Mouse (Mus musculus) kidney, adult 11 months (tissue): ENCODE measurements around the gene Plekhg1.

Source experiments
- DNase-seq: peaks from one replicate; pipeline ENCODE4 v3.0.0; 2022

The Plekhg1 gene

DNA sequence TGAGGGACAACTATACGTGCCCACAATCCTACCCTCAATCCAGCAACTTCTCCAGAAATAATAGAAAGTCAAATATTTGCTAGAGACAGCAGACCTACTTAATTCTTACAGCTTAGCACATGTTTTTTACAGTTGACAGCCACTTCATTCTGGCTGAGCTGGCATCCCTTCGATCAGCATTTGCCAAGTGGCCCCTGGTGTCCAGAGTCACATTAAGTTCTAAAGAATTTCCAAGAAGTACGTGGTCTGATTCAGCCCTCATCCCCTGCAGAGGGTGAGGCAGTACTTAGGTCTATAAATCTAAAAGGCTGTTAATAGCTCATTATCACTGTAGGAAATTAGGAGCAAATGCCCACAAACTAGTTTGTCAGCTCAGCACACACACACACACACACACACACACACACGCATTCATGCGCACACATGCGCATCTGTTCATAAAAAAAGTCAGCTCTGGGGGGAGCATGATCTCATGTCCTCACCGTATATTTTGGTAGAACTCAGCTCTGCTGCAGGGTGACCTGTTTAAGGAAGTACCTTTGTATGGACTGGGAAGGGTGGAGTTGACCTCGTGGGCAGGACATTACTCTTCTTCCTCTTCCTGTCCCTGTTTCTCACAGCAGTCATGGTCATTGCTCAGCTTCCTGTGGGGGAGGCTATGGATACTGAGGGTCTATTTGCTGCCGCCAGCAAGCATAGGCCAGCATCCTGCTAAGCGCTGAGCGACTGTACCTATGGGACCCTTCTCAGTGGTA, 91.6 kb downstream of the Plekhg1 start:
- DNase-seq, result peak; percentile 24

DNA sequence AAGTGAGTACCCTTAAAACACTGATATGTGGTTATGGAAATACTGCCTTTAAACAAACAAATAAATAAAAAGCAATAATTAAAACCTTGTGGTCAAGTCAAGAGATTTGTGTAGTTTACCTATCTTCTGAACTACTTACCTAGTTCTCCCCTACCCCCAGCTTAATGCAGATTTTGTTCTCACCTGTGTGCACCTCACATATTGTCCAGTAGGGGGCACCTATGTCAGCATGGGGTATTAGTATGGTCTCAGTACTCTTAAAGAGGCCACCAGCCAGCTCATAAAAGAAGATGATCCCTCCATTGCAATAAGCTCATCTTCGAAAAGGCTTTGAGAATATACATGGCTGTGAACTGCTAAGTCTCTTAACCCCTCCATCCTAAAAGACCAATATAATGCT, 93.9 kb downstream of the Plekhg1 start:
- DNase-seq, result no peak

DNA sequence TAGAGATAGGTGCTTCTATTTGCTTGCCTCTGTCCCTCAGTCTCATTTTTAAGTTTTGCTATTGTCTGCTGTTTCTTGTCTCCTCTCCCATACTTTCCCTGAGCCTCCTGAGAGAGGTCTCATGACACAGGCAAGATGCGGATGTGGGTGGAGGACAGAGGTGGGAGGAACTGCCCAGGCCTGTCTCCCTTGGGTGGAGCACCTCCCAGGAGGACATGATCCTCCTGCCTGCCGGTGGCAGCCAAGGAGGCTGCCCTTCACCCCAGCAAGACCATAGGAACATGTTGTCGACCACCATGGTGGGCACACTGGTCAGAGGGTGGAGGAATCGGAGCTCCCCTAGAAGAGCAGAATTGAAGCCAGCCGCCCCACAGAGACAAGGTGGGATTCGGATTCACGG, 94.5 kb downstream of the Plekhg1 start:
- no peak for DNase-seq

DNA sequence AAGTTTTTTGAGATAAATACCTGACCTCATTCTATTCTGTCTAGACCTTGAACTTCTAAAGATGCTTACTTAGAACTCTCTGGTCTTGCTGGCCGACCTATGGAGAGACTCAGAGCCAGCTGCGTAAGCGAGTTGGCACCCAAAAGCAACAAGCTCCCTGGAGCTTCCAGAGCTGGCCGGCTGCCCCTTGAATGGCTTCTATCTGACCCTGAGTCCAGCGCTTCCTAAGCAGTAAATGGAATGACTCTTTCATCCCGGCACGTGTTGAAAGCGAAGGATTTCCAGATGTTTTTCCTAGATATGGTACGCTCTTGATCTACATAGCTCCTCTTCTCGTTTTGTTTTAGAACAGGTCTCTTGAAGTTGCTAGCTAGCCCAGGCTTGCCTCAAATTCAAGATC, 95.5 kb downstream of the Plekhg1 start:
- peak; percentile 14 for DNase-seq

DNA sequence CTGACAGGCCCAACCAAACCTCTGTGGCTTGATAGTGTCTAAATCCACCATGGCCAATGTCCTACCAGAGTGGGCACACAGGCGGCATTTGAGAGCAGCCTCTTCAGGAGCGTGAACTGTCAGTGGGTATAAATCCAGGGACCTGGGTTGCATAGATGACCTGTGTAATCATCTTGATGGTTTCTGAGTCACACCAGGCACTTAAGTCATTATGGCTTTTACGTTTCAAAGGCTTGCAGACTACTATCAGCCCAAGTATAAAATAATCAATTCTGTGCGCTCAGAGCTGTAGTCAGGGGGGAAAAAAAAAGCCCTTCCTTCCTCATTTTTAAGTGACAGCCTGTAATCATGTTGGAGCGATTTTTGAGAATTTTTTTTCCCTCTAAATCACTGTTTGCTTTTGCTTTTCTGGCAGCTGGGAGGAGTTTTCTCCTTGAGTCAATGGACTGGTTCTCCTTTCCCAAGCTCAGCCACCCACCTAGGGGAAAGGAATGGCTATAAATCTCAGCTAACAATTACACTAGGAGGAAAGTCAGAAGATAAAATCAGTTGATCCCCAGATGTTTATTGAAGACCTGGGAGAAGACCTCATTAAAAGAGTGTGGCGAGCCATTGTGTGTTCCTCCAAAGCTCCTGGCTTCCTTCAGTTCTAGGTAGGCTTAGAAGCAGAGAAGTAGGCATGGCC, 99.7 kb downstream of the Plekhg1 start:
- DNase-seq, result no peak

DNA sequence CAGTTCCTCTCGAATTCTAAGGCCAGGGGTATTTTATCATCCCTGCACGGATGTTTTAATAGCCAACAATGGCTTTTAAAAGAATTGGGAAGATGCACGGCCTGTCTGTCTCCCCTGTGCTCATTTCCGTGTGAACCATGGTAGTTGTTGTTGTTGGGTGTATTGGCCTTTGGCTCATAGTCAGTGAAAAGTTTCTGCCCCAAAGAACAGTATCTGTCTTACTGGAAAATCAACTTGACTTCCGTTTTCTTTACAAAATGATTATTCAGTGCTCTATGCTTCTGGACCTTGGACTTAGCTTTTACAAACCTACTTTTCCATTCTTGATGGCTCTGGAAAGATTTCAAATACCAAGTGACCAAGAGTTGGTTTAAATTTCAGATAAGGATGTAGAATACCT, 104.3 kb downstream of the Plekhg1 start:
- DNase-seq, result no peak

DNA sequence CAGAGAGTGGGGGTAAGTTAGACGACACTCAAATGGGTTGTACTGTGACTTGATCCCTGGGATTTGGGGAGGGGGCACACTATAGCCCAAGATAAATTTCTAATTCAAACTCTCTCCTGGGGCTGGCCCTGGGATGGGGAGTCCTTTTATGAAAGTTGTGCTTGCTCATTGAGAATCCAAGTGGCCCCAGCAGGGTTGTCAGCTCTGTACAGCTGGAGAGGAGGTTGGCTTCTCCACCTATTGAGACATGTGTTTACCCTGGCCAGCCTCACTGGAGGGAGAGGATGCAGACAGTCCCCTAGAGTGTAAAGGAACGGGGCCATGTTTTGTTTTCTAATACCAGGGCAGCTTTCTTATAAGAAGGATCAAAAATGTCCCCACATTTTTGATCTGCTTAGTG, 106.9 kb downstream of the Plekhg1 start:
- no peak for DNase-seq

DNA sequence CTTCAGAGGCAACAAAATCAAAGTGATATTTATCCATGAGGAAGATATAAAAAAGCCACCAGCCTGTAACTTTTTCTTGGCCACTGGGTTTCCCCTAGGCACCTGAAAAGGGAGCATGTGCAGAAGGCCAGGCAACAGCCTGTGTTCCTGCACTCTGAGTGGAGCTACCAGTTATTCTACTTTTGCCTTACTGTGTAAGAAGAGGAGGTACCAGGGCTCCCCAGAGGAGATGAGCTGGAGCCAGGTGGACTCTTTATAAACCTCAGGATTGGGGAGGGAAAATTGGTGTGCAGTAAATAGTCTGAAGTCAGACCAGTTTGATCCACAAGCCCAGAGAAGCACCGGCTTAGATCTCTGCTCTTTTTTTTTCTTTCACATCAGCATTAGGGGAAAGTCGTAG, 111.3 kb downstream of the Plekhg1 start:
- no peak for DNase-seq

DNA sequence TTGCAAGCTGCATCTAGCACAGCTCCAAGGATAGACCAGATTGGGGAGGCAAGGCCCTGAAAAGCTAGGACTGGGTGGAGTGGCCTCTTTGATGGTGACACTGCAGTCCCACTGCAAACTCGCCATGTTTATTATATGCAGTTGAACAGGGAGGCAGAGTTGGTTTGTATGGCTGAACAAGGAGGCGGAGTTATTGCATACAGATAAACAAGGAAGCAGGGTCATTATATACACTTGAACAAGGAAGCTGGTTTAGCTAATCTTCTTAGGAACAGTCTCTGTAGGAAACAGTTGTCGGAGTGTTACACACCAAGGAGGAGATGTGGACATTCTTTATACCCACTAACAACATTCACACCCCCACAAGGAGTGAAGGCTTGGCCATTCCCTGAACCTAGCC, 112.6 kb downstream of the Plekhg1 start:
- DNase-seq, result no peak

DNA sequence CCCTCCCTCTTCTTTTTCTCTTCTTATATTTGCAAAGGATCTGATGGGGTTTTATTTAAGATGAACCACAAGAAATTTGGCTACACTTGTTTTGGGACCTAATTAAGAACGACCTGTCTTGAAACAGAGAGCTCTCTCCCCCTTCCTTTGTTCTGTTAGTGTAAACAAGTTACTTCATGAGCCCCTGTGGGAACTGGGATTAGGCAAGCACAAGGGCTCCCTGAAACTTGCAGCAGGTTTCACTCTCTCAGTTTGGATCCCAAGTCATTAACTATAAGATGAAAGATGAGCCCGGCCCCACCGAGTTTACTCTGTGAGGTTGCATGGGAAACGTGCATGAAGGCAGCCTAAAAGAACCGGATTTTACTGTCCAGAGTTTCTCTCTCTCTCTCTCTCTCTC, 117.7 kb downstream of the Plekhg1 start:
- no peak for DNase-seq

DNA sequence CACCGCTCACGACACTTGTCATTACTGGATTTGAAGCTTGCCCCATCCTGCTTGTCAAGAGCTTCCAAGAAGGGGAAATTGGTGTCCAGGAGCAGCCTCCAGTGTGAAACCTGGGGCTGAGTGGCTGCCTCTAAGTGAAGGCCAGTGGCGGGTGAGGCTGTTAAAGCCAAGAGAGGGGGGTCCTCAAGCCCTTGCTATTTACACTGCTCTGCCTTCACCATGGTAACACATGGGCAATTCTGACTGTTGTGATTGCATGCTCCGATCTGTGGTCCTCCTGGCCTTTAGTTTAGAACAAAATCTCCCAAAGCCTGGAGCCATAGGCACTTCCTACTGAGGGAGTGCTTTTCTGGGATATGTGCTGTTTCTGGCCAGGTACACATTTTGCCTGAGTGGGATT, 118.3 kb downstream of the Plekhg1 start:
- no peak for DNase-seq

DNA sequence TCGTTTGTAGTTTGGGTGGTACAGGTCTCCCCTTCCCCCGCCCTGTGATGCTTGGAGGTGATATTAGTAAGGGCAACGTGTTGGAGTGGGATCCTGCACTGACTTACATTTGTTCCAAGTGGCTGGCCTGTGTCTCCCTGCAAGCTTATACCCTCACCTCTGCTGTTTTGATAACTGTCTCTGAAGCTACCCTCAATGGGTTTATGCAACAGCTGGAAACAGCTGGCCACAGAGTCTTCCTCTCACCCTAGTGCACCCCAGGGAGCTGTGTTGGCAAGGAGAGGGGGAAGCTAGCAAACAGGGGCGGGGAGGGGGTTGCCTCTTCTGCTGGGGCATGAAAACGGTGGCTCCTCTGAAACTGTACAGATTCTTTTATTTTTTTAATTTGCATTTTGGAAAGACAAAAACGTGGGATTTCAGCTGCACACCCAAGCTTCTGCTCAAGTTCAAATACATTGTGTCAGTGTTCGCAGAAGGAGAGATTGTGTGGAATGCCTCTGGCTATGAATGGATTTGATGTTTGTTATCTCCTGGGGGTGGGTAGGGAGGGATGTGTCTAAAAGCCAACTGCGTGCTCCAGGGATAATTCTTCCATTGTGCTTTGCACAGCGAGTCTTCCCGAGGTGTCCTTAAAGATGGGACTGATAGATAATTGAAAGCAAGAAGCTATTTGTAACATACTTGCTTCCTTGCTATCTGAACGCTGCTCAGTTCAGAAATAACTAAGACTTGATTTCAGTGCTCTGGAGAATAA, 119.0 kb downstream of the Plekhg1 start:
- no peak for DNase-seq

DNA sequence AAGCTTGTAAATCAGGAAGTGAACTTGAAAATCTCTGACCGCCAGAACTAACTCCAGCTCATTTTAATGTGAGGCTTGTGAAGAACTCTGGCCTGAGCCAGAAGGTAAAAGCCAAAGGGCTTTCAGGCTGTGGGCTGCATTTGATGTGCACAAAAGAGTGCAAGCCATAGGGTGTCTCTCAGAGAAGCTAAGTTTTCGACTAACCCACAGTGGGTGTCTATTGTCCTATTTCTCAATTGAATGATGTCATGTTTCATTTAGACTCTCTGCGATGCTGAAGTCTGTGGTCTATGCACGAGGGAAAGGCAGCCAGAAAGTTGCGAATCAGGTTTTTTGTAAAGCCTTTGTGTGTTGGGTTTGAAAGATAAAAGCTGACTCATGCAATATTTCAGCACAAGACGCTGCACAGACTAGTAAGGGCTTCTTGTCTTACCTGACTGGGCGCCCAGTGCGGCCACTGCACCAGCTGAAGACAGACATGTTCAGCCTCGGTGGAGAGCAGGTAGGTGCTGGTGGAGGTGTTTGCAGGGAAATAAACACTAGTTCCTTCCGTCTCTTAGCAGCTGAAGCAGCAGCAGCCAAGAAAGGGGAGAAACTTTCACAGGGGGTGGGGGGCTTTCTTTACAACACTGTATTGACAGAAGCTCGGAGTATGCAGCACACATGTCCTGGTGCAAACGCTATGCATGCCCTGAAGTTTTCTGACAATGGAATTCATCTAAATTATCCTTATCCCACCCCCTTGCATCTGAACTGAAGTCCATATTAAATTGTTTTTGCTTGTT, 123.4 kb downstream of the Plekhg1 start:
- DNase-seq, result no peak

DNA sequence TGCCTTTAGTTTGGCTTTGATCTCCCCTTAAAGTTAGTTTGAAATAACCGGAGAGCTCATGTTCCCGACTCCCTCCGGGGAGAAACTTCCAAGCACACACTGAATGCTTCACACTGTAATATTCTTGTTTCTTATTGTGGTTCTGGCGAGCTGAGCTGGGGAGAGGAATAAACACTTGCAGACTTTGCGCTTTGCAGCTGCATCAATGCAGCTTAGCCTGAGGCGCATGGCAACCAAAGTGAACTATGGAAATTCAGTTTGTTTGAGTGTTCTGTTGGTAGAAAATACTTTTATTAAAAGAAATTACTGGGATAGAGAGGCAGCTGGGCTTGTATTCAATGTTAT, 124.0 kb downstream of the Plekhg1 start:
- no peak for DNase-seq

DNA sequence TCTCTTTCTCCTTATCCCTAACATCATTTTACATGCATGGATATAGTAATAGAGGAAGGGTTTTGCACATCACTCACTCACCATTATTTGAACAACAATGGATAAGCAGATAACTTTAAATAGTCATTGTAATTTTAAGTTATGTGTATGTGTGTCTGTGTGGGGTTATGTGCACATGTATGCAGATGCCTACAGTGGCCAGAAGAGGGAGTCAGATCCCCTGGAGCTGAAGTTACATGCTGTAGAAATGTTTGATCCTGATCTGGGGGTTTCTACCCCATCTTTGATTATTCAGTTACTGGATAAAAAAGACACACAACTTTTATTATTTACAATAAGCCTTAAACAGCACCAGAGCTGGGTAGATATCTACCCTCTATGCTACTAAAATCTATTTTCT, 127.1 kb downstream of the Plekhg1 start:
- no peak for DNase-seq

DNA sequence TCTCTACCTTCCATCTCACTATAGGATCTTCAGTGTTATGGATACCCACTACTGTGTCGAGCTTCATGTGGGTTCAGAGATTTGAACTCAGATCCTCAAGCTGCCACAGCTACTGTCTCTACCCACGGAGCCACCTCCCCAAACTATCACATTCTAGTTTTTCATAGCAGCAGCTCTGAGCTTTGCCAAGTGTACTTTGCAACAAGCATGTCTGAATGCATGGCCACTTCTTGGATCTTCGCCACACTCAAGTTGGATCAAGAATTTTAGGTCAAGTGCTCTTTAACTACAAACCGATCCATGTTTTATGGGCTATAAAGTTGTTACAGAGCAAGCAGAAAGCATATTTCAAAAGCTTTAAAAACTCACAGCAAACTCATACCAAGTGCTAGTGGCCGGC, 130.7 kb downstream of the Plekhg1 start:
- peak; percentile 45 for DNase-seq

DNA sequence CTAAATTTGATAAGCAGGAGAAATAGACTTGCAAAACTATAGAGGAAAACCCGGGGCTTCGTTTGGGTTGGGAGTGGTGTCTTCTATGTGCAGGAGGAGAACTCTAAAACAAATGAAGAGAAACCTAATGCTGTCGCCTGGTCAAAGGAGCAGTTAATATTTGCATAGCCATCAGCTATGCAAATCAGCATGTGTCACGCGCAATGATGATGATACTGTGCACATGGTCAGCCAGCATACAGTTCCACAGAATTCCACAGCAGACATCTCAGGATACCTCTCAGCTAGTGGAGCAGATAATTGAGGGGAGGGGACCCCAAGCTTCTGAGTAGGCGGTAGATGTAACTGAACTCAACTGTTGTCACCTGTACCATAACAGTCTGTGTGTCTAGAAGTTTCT, 133.3 kb downstream of the Plekhg1 start:
- DNase-seq, result no peak

DNA sequence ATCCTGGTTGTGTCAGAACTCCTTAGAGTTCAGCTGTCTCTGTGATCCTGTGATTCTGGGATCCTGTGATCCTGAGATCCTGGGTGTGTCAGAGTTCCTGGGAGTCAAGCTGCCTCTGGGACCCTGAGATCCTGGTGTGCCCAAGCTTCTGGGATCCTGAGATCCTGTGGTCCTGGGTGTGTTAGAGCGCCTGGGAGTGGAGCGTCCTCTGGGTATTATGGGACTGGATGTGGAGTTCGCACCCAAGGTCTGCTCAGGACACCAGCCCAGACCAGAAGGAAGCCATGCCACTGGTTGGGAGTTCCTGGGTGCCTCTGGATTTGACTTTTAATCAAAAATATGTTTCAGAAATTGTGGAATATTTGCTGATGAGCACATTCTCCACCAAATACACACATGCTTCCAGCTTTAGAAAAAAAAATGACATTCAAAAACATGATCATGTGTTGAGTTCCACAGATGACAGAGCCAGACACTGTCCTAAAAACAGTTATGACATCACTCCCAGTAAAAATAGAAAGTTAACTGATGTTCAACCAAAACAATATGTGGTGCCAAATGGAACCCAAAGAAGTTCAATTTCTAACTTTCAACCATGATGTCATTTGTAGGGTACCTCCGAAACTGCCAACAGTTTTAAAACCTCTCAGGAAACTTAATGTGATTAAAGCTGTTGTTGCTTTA, 137.8 kb downstream of the Plekhg1 start:
- DNase-seq, result no peak

DNA sequence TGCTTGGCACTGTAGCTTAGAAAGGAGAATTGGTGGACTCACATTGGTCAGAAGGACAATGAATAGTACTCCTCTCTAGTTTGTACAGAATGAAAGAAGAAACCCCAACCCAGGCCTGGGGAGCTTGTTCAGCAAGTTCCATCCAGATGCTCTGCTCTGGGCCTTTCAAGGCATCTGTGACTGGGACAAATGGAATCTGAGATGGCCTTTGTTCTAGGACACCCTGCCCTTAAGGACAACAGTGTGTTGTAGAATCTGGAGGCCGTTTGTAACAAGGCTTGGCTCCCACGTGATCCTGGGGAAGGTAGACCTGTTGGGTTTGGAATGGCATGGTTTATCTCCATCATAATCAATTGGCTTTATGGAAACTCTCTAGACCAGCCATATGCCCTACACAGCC, 141.0 kb downstream of the Plekhg1 start:
- DNase-seq, result no peak

DNA sequence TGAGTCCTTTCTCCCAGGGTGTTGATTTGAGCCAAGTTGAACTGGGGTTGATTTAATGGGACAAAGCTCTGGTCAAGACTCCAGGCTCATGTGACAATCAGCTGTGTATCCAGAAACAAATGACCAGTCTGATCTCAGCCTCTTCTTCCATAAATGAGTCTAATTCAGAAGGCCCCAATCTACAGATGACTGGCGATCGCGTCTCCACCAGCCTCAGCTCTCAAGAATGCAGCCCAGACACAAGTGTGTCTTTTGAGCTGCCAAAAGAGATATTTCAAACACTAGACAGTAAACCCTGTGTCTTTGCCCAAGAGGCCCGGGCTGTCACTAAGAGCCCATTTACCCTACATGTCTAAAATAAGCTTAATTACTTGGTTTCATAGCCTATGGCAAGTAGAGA, 148.3 kb downstream of the Plekhg1 start:
- DNase-seq, result no peak

DNA sequence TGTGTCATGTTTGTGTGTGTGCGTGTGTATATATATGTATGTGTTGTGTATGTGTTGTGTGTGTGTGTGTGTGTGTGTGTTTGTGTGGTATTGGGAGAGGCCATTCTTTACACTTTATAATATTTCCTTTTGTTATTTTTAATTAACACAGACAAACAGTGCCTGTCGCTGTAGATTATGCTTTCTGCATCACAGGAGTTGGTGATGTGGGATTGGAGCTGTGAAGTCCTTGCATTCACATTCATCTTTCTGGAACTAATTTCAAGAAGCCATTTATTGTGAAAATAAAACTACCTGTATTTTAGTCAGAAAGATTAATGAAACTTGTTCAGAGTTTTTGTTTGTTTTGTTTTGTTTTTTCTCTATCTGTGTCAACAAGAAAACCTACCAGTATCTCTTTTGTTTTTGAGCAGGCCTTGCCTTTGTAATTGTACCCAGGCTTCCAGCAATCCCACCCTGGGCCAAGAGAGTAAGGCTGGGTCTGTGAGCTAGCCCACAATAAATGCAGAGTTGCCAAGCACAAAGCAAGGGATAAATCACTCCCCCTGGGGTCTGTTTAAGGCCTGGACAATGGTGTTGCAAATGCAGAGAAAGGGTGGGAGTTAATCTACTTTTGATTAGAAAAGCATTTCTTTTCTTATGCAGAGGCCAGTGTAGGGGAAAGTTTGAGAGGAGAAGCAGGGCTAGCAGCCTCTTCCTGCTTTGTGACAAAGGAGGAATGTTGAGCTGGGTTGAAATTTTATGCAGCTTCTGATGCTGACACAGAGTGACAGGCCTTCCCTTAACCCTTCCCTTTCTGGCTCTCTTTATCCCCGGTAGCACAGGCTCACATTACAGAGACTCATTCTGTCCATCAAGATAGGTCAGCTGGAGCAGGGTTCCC, 151.5 kb downstream of the Plekhg1 start:
- DNase-seq, result no peak

DNA sequence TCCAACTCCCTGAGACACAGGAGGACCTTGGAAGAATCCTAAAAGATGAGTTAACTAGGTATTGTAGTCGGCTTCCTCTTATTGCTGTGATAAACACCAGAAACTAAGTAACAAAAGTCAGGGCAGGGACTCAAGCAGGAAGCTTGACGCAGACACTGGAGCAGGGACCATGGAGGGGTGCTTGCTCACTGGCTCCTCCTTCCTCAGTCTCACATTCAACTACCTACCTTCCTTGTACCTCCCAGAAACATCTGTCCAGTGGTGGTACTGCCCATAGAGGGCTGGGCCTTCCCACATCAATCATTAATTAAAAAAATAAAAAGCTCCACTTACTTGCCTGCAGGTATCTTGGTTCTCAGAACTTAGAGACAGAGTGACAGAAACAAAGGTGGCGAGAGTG, 152.2 kb downstream of the Plekhg1 start:
- DNase-seq, result no peak
